Mouse (Mus musculus) embryonic facial prominence, embryonic 15.5 days (tissue): ENCODE measurements around the gene Ccdc61. TPM values are rescaled to one million over a fixed set of nuclear protein-coding genes. Genes with fewer than 3 reads are reported as not detected.
A peak's percentile ranks its signal among the peaks of the same experiment; 100 is the strongest.

Experiments used
- ATAC-seq: fragments of 200-750 bp; cut with Nextera tagmentation; 2 replicates; pipeline ENCODE4 v1.8.0; 2017; ENCODE audit warnings: low read depth, moderate TSS enrichment; ENCODE audit not compliant: insufficient number of reproducible peaks, low FRiP score, low TSS enrichment
- H3K27ac ChIP-seq: fragments of 300-500 bp; sonication (generic); replicated peaks from 2 replicates; pipeline ENCODE4 v1.5.1; 2015; ENCODE audit warnings: mild to moderate bottlenecking, inconsistent platforms
- H3K27me3 ChIP-seq: fragments of 300-500 bp; sonication (generic); 2 replicates; pipeline ENCODE4 v1.6.1; 2015; ENCODE audit warnings: inconsistent platforms
- H3K36me3 ChIP-seq: fragments of 300-500 bp; sonication (generic); 2 replicates; pipeline ENCODE4 v1.6.1; 2015; ENCODE audit warnings: mild to moderate bottlenecking, inconsistent platforms
- H3K4me1 ChIP-seq: fragments of 300-500 bp; sonication (generic); 2 replicates; pipeline ENCODE4 v1.6.1; 2015; ENCODE audit warnings: inconsistent platforms
- H3K4me2 ChIP-seq: fragments of 300-500 bp; sonication (generic); replicated peaks from 2 replicates; pipeline ENCODE4 v1.6.1; 2015; ENCODE audit warnings: mild to moderate bottlenecking, inconsistent platforms
- H3K4me3 ChIP-seq: fragments of 300-500 bp; sonication (generic); replicated peaks from 2 replicates; pipeline ENCODE4 v1.5.1; 2015; ENCODE audit warnings: mild to moderate bottlenecking, inconsistent platforms
- H3K9ac ChIP-seq: fragments of 300-500 bp; sonication (generic); 2 replicates; pipeline ENCODE4 v1.6.1; 2015; ENCODE audit warnings: inconsistent platforms
- H3K9me3 ChIP-seq: fragments of 300-500 bp; sonication (generic); replicated peaks from 2 replicates; pipeline ENCODE4 v1.6.1; 2016; ENCODE audit warnings: inconsistent platforms
- WGBS: fragments of 180-500 bp; shearing (Covaris S2); methylation state at CpG from one replicate; pipeline ENCODE4 v1.1.7; 2015; 5-methylcytosine and 5-hydroxymethylcytosine counted together
- polyA plus RNA-seq: library from polyadenylated mRNA; unstranded; fragments of >200 nt; fragmentation: Nextera tagmentation; extraction: Ambion mirVana; gene quantifications from 2 replicates; pipeline ENCODE4 v1.2.1, GENCODE M21; 2015

The Ccdc61 gene
- polyA plus RNA-seq, 1 experiment from 2014 or later = 40.3 TPM

DNA sequence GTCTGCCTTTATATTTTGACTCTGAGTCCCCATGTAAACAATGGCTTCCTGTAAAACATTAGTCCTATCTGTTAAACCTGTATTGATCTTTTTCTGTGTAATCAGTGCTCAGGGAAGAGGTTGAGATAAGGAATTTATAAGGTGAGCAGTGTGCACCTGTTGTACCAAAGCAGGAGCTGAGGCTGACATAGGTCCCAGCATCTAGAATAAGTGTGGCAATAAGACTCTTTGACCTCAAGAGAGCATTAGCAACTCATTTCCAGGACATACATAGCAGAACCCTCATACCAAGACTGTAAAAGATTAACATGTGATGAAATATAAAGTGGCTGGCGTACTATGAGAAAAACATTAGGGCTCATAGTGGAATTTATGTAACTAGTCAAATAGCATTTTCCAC is 61.8 kb downstream of the Ccdc61 start:
- ATAC-seq = no peak
- H3K36me3 ChIP-seq = no peaks in the 10 kb centered on the region
- H3K4me3 ChIP-seq = no peak overlapping the region
- H3K27ac ChIP-seq = no peak overlapping the region
- H3K4me2 ChIP-seq = no peak overlapping the region
- no peaks in the 10 kb centered on the region for H3K9me3 ChIP-seq
- no peaks in the 10 kb centered on the region for H3K4me1 ChIP-seq
- H3K9ac ChIP-seq = no peak overlapping the region
- 86% methylated on average over 1 of the region's 1 CpGs for WGBS
- no peaks in the 10 kb centered on the region for H3K27me3 ChIP-seq

DNA sequence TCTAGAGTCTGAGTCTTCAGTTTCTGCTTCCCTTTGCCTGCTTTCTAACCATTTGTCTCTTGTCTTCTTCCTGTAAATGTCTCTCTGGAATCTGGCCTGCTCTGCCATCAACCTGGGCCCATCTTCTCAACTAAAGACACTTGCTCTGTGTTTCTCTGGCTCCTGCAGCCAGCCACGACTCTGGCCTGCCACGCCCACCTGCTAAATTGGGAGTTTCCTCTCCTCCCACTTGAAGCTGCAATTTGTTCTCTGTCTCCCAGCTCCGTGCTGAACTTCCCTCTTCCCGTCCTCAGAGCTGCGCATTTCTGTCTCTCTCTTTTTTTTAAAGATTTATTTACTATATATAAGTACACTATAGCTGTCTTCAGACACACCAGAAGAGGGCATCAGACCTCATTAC is 65.4 kb downstream of the Ccdc61 start:
- H3K4me3 ChIP-seq = no peak overlapping the region
- no peak for ATAC-seq
- no peaks in the 10 kb centered on the region for H3K9me3 ChIP-seq
- no peak overlapping the region for H3K4me2 ChIP-seq
- H3K36me3 ChIP-seq = no peaks in the 10 kb centered on the region
- H3K27ac ChIP-seq = no peak overlapping the region
- no peak overlapping the region for H3K9ac ChIP-seq
- H3K27me3 ChIP-seq = no peaks in the 10 kb centered on the region
- 39% methylated on average over 5 of the region's 5 CpGs for WGBS
- H3K4me1 ChIP-seq = peaks cover 10% of the 10 kb centered on the region; the same call in 1 of the 2 replicates

GRCm38 (mm10) chr7:18841174-18841567 is 69.0 kb downstream of the Ccdc61 start:
- WGBS = 79% methylated on average over 1 of the region's 1 CpGs
- Histone ChIP-seq H3K9ac (no peak overlapping the region), H3K4me2 (peak overlapping the region; percentile 61), H3K4me1 (peaks cover 10% of the 10 kb centered on the region; the same call in 1 of the 2 replicates), H3K4me3 (peak overlapping the region; percentile 43), H3K27ac (peak overlapping the region; percentile 65; the same call in 1 of the 2 replicates), H3K9me3 (no peaks in the 10 kb centered on the region), H3K27me3 (no peaks in the 10 kb centered on the region), H3K36me3 (no peaks in the 10 kb centered on the region)
- ATAC-seq = no peak

Other genes starting within 250 kb of the Ccdc61 start
- 0.11 TPM in 1 of 2 replicates, not detected in the other for gene Psg20, start 224.2 kb downstream of the Ccdc61 start, polyA plus RNA-seq
- gene Psg22, start 192.3 kb downstream of the Ccdc61 start, polyA plus RNA-seq = not detected in 2 replicates
- not detected in 2 replicates for gene Psg19, start 111.9 kb downstream of the Ccdc61 start, polyA plus RNA-seq
- gene Psg17, start 88.8 kb downstream of the Ccdc61 start, polyA plus RNA-seq = not detected in 2 replicates
- gene Mill2, start 70.4 kb downstream of the Ccdc61 start, polyA plus RNA-seq = 1.0 and 1.1 TPM in 2 replicates
- gene Pglyrp1, start 39.1 kb downstream of the Ccdc61 start, polyA plus RNA-seq = 9.7 and 16.3 TPM in 2 replicates
- gene Nova2, start 15.5 kb upstream of the Ccdc61 start, polyA plus RNA-seq = 0.56 and 0.60 TPM in 2 replicates
- gene Nanos2, start 77.0 kb upstream of the Ccdc61 start, polyA plus RNA-seq = not detected in 2 replicates
- 5.9 and 6.3 TPM in 2 replicates for gene Mypop, start 80.8 kb upstream of the Ccdc61 start, polyA plus RNA-seq
- 31.1 and 32.2 TPM in 2 replicates for gene Irf2bp1, start 93.6 kb upstream of the Ccdc61 start, polyA plus RNA-seq
- 0.58 and 1.3 TPM in 2 replicates for gene Foxa3, start 113.1 kb upstream of the Ccdc61 start, polyA plus RNA-seq
- 35.3 and 36.8 TPM in 2 replicates for gene Sympk, start 114.0 kb upstream of the Ccdc61 start, polyA plus RNA-seq
- not detected in 2 replicates for gene Rsph6a, start 144.3 kb upstream of the Ccdc61 start, polyA plus RNA-seq
- gene Dmwd, start 165.8 kb upstream of the Ccdc61 start, polyA plus RNA-seq = 18.7 and 20.1 TPM in 2 replicates
- 42.4 and 60.4 TPM in 2 replicates for gene Dmpk, start 173.4 kb upstream of the Ccdc61 start, polyA plus RNA-seq
- 12.7 and 14.7 TPM in 2 replicates for gene Six5, start 184.2 kb upstream of the Ccdc61 start, polyA plus RNA-seq
- 1.9 and 2.3 TPM in 2 replicates for gene Gm4969, start 208.0 kb upstream of the Ccdc61 start, polyA plus RNA-seq
- gene Fbxo46, start 209.4 kb upstream of the Ccdc61 start, polyA plus RNA-seq = 14.7 and 16.3 TPM in 2 replicates
- gene Qpctl, start 238.9 kb upstream of the Ccdc61 start, polyA plus RNA-seq = 13.9 and 15.1 TPM in 2 replicates
- 139 and 140 TPM in 2 replicates for gene Snrpd2, start 239.3 kb upstream of the Ccdc61 start, polyA plus RNA-seq